Mouse (Mus musculus) limb, embryonic 10.5 days (tissue): ENCODE results near the gene Hnrnpdl. TPM values are rescaled to one million over a fixed set of nuclear protein-coding genes. Genes with fewer than 3 reads are reported as not detected.

Experiments used
- DNase-seq: peaks from one replicate; pipeline ENCODE4 v3.0.0-alpha.2; 2017; ENCODE audit warnings: low spot score
- H3K27ac ChIP-seq: fragments of 300-500 bp; sonication (generic); 2 replicates; pipeline ENCODE4 v1.5.1; 2016; ENCODE audit warnings: mild to moderate bottlenecking
- H3K27me3 ChIP-seq: fragments of 300-500 bp; sonication (generic); 2 replicates; pipeline ENCODE4 v1.6.1; 2016; ENCODE audit warnings: low read depth, mild to moderate bottlenecking; ENCODE audit not compliant: poor library complexity, severe bottlenecking
- H3K36me3 ChIP-seq: fragments of 300-500 bp; sonication (generic); 2 replicates; pipeline ENCODE4 v1.6.1; 2016; ENCODE audit warnings: mild to moderate bottlenecking, moderate library complexity
- H3K4me1 ChIP-seq: fragments of 300-500 bp; sonication (generic); 2 replicates; pipeline ENCODE4 v1.6.1; 2016
- H3K4me3 ChIP-seq: fragments of 300-500 bp; sonication (generic); 2 replicates; pipeline ENCODE4 v1.5.1; 2016; ENCODE audit warnings: mild to moderate bottlenecking, moderate library complexity
- H3K9me3 ChIP-seq: fragments of 300-500 bp; sonication (generic); replicated peaks from 2 replicates; pipeline ENCODE4 v1.6.1; 2016; ENCODE audit warnings: mild to moderate bottlenecking
- WGBS: fragments of 180-500 bp; shearing (Covaris S2); methylation state at CpG from one replicate; pipeline ENCODE4 v1.1.7; 2016; 5-methylcytosine and 5-hydroxymethylcytosine counted together
- polyA plus RNA-seq: library from polyadenylated mRNA; unstranded; fragments of >200 nt; fragmentation: Nextera tagmentation; extraction: Ambion mirVana; gene quantifications from 2 replicates; pipeline ENCODE4 v1.2.1, GENCODE M21; 2016

Gene Hnrnpdl
- polyA plus RNA-seq, 1 experiment from 2014 or later: 253 TPM

DNA sequence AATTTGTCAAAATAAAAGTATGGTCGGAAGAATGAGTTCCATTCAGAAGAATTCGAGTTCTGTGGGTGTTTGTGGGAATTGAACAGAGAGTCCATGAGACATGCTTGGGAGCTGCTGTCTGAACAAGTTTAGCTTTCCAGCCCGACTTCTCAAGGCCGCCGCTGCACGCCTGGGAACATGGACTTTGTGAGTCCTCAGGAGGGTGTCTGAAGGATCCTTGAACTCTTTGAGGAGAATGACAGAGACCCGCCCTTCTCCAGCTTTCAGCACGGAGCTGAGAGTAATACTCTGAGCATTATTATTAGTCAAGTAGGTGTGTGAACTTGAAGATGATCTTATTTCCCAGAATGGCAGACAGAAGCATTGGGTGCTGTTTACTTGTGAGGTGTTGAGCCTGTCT lies 3.0 kb upstream of the Hnrnpdl start:
- no peak overlapping the region for H3K27ac ChIP-seq
- H3K36me3 ChIP-seq: peaks cover 22% of the 10 kb centered on the region
- WGBS: 95% methylated on average over 8 of the region's 8 CpGs
- H3K4me3 ChIP-seq: no peak overlapping the region
- H3K27me3 ChIP-seq: no peaks in the 10 kb centered on the region
- peaks cover 23% of the 10 kb centered on the region for H3K4me1 ChIP-seq
- DNase-seq: no peak
- no peaks in the 10 kb centered on the region for H3K9me3 ChIP-seq

DNA sequence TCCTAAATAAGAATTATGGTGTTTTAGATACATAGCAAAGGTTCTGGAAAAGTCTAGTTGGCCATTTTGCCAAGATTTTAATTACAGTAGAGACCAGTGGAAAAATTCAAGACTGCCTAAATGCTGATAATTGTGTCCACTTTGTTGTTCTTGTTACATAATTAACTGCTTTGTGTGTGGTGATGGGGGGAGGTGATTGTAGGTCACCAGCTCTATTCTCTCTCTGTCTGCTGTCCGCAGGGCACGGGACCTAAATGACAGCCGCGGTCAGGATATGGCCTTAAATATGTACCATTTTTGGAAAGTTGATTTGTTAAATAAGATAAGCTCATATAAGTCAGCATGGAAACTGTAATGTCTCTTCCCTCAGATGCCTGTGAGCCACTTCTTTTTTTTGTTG lies 1.8 kb upstream of the Hnrnpdl start:
- H3K4me3 ChIP-seq: peak overlapping the region; percentile 98
- H3K27me3 ChIP-seq: no peaks in the 10 kb centered on the region
- H3K27ac ChIP-seq: no peak overlapping the region
- no peak for DNase-seq
- H3K4me1 ChIP-seq: peaks cover 28% of the 10 kb centered on the region
- peaks cover 34% of the 10 kb centered on the region for H3K36me3 ChIP-seq
- H3K9me3 ChIP-seq: no peaks in the 10 kb centered on the region
- 87% methylated on average over 4 of the region's 4 CpGs for WGBS

DNA sequence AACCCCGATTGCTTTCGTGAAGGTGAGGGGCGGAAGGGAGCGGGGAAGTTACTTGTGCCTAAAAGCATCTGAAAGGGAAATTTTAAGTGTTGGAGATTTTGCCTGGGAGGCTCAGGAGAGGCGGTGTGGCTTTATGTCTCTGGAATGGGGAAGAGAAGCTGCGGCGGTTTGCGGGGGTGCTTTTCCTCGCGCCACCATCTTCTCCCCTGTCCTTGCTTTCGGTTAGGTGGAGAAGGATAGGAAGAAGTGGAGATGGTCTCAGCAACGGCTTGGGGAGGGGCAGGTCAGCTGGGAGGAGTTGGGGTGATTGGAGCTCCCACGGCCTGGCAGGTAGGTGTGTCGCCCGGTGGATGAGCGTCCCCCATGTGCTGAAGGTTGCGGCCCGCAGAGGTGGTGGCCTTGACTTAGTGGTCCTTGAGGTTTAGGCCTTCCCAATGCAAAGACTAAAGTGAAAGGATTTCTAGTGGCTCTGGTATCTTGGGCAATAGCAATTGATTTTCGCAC lies 869 bp upstream of the Hnrnpdl start:
- Histone ChIP-seq H3K4me3 (peak overlapping the region; percentile 98), H3K27ac (peak overlapping the region; percentile 100), H3K4me1 (peaks cover 28% of the 10 kb centered on the region), H3K9me3 (no peaks in the 10 kb centered on the region), H3K36me3 (peaks cover 44% of the 10 kb centered on the region), H3K27me3 (no peaks in the 10 kb centered on the region)
- peak; percentile 65 for DNase-seq
- WGBS: 1% methylated on average over 19 of the region's 19 CpGs

DNA sequence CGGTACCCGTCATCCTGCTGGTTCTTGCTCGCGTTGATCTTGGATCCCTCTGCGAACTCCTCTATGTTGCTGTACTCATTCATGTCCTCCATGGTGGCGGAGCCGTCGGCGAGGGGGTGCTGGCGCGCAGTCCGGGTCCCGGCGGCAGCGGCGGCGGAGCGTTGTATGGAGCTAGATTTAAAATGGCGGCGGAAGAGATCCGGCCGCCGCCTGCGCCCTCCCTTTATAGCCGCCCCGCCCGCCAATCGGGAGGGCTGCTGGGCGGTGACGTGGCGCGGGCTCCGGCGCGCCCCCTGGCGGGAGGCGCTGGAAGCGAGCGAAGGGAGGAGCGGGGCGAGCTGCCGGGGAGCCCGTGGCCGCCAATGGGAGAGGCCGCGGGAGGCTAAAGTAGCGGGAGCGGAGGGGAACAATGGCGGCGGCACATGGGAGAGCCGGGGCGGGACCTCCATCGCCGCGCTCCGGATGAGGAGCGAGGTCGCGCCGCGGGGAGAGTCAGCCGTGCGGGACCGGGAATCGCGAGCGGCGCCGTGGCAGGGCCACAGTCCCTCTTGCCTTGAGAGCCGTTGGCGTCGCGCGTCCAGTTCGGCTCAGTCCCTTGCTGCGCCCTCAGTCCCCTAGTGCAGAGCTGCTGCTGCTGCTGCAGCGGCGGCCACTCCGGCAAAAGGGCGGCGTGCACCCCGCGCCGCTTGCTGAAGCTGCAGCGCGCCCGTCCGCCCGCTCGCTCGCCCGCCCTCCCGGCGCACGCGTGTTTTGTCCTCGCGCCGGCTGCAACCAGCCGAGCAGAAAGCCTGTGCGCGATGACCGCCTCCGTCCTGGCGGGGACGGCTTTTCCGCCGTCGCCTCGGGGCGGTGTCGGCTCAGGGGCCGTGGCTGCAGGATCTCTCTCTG lies 506 bp downstream of the Hnrnpdl start:
- H3K9me3 ChIP-seq: no peaks in the 10 kb centered on the region
- H3K4me1 ChIP-seq: peaks cover 28% of the 10 kb centered on the region
- H3K27ac ChIP-seq: peak overlapping the region; percentile 100
- peaks cover 57% of the 10 kb centered on the region for H3K36me3 ChIP-seq
- WGBS: under 1% methylated on average over 112 of the region's 113 CpGs
- peak overlapping the region; percentile 98 for H3K4me3 ChIP-seq
- DNase-seq: peak; percentile 98
- no peaks in the 10 kb centered on the region for H3K27me3 ChIP-seq

DNA sequence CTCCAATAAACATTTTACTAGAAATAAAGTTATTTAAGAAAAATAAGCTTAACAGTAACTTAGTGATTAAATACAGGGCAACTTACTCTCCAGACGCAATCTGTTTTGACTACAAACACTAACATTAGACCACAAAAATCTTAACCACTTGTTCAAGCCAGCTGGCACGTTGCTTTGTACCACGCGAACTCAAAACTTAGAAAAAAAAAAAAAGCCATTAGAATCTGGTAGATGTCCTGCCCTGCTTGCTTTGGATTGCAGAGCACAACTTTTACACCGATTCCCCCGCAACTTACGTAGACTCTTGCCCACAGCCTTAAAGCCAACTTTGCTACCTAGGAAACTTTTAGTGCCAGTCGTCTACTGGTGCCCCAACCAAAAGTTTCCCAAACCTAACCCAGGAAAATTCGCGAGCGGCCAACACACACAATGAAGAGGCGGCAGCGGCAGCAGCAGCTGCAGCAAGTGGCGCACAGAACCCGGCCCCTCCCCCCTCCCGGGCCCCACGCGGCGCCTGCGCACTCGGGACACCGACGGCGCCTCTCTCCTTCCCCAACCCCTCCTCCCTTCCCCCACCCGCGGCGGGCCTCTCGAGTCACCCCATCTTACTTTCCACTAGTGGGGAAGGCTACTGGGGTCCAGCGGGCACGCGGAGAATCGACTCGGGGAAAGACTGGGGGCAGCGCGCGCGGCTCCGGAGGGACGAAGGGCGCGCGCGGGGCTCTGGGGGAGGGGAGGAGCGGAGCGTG lies 1.3 kb downstream of the Hnrnpdl start:
- peak; percentile 95 for DNase-seq
- under 1% methylated on average over 45 of the region's 45 CpGs for WGBS
- Histone ChIP-seq H3K36me3 (peaks cover 63% of the 10 kb centered on the region), H3K4me1 (peaks cover 28% of the 10 kb centered on the region), H3K27me3 (no peaks in the 10 kb centered on the region), H3K27ac (peak overlapping the region; percentile 100), H3K4me3 (peak overlapping the region; percentile 98), H3K9me3 (no peaks in the 10 kb centered on the region)

DNA sequence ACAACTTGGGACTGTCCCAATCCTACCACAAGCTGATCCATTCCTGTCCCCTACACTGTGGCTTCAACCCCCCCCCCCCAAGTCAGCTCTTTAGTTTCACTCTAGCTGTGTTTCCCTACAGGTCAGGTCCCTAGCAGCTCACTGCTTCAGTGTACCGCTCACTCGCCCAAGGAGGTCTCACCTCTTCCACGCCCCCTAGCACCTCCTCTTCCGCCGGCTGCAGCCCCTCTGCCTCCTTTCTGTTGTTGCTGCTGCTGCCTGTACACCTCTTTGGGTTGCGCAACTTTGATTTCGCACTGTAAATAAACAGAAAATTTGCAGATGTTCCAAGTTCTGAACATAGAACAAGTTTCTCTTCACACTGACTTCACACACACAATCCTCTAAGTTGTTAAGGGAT lies 2.8 kb downstream of the Hnrnpdl start:
- peak; percentile 46 for DNase-seq
- 41% methylated on average over 7 of the region's 7 CpGs for WGBS
- Histone ChIP-seq H3K4me3 (peak overlapping the region; percentile 98), H3K27ac (no peak overlapping the region), H3K36me3 (peaks cover 64% of the 10 kb centered on the region), H3K4me1 (peaks cover 28% of the 10 kb centered on the region), H3K9me3 (no peaks in the 10 kb centered on the region), H3K27me3 (no peaks in the 10 kb centered on the region)

DNA sequence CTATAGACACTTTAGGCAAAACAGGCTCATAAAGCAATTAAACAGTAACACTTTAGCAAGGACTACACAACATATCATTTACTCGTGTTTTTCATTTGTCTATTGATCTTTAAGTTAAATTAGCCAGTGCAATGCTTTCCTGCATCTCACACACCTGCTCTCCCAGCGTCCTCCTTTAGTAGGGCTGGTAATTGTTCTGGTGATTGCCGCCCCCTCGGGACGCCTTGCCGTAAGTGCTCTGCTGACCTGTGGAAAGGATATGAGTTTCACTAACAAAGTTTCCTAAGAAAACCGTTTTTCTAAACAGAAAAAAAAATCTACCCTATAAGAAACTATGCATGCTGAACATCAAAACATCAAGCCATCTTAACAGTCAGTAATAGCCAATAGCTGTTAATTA lies 3.5 kb downstream of the Hnrnpdl start:
- Histone ChIP-seq H3K36me3 (peaks cover 69% of the 10 kb centered on the region), H3K9me3 (no peaks in the 10 kb centered on the region), H3K27me3 (no peaks in the 10 kb centered on the region), H3K4me3 (peak overlapping the region; percentile 98), H3K4me1 (peaks cover 22% of the 10 kb centered on the region), H3K27ac (no peak overlapping the region)
- WGBS: 69% methylated on average over 7 of the region's 7 CpGs
- DNase-seq: no peak

DNA sequence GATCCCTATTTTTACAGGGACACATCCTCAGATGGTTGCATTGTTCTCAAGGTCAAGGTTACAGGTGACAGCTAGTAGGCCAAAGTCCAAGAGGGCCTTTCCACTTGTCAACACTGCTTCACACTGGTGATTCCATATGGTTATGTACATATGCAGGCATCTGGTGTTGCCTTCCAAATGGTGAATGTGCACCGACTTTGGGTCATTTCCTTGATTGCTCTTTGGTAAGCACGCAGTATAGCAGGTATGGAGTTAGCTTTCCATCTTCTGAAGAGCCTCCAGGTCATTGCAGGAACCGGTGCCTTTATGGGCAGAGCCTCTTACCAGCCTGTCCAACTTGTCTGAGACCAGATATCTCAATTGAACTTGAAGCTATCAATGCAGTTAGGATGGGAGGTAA lies 6.8 kb downstream of the Hnrnpdl start:
- no peak for DNase-seq
- H3K27ac ChIP-seq: no peak overlapping the region
- 71% methylated on average over 3 of the region's 3 CpGs for WGBS
- peaks cover 13% of the 10 kb centered on the region for H3K4me1 ChIP-seq
- H3K4me3 ChIP-seq: no peak overlapping the region
- H3K27me3 ChIP-seq: no peaks in the 10 kb centered on the region
- peaks cover 69% of the 10 kb centered on the region for H3K36me3 ChIP-seq
- no peaks in the 10 kb centered on the region for H3K9me3 ChIP-seq

DNA sequence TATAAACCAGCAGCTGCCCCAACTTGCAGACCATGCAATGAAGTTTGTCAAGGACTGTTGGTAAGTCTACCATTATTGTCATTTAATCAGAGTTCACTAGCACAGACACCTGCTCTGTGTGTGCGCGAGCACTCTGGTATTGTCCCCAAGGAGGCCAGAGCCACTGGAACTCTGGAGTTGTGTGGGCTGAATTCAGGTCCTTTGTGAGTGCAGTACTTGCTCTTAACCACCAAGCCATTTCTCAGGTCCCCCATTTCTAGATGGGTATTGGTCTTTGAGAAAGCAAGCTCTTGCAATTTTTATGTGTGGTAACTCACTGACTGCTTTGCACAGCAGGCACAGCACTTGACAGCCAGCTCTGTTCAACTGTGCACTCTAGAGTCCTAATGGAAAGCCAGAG lies 7.4 kb downstream of the Hnrnpdl start:
- Histone ChIP-seq H3K4me3 (no peak overlapping the region), H3K27ac (no peak overlapping the region), H3K27me3 (no peaks in the 10 kb centered on the region), H3K9me3 (no peaks in the 10 kb centered on the region), H3K36me3 (peaks cover 64% of the 10 kb centered on the region), H3K4me1 (peaks cover 8% of the 10 kb centered on the region)
- WGBS: 94% methylated on average over 2 of the region's 2 CpGs
- DNase-seq: no peak

DNA sequence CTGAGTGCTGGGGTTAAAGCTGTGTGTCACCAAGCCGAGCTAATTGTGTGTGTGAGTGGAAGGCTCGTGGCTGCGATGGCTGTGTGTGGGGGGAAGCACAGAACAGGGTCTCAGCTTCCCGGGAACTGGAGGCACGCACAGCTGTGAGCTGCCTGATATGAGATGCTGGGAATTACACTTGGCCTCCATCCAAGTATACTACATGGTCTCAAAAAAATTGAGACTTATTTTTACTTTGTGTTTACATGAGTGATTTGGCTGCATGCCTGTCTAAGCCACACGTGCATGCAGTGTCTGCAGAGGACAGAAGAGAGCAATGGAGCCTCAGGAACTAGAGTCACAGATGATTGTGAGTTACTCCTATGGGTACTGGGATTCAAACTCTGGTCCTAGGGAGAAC lies 9.4 kb downstream of the Hnrnpdl start:
- Histone ChIP-seq H3K27ac (no peak overlapping the region), H3K9me3 (no peaks in the 10 kb centered on the region), H3K36me3 (peaks cover 43% of the 10 kb centered on the region), H3K4me1 (no peaks in the 10 kb centered on the region), H3K27me3 (no peaks in the 10 kb centered on the region), H3K4me3 (no peak overlapping the region)
- WGBS: 75% methylated on average over 6 of the region's 6 CpGs
- DNase-seq: no peak

DNA sequence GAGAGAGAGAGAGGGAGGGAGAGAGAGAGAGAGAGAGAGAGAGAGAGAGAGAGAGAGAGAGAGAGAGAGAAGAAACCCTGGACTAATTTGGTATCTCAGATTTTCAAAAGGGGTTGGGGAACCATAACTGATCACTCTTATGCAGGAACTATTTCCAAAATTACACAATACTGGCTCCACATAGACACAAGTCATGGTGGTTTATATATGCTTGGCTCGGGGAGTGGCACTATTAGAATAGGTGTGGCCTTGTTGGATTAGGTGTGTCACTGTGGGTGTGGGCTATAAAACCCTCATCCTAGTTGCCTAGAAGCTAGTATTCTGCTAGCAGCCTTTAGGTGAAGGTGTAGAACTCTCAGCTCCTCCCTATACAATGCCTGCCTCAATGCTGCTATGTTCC lies 14.6 kb downstream of the Hnrnpdl start:
- no peaks in the 10 kb centered on the region for H3K9me3 ChIP-seq
- WGBS: 72% methylated on average over 1 of the region's 1 CpGs
- H3K36me3 ChIP-seq: no peaks in the 10 kb centered on the region

DNA sequence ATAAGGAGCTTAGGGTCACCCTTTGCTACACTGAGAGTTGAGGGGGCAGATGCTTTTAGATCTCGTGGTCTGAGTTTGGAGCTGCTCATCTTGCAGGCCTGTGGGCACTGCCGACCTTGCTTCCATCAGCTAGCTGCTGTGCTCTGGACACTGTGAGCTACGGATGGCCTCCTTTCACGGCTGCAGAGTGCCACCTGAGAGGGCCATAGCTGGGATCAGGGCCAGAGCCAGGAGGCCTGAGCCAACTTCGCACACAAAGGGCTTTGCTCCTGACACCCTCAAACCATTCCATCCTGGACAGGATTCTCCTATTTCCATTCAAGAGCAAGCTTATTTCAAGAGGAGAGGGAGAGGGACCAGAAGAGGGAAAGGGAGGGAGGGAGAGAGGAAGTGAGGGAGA lies 15.1 kb downstream of the Hnrnpdl start:
- Histone ChIP-seq H3K27ac (no peak overlapping the region), H3K9me3 (no peaks in the 10 kb centered on the region), H3K4me1 (no peaks in the 10 kb centered on the region), H3K36me3 (no peaks in the 10 kb centered on the region), H3K4me3 (no peak overlapping the region), H3K27me3 (no peaks in the 10 kb centered on the region)
- DNase-seq: no peak
- WGBS: 74% methylated on average over 5 of the region's 5 CpGs

More for the DNA sequence above, 14.6 kb downstream of the Hnrnpdl start:
- Histone ChIP-seq H3K27ac (no peak overlapping the region), H3K4me3 (no peak overlapping the region), H3K27me3 (no peaks in the 10 kb centered on the region), H3K4me1 (no peaks in the 10 kb centered on the region)
- DNase-seq: no peak

DNA sequence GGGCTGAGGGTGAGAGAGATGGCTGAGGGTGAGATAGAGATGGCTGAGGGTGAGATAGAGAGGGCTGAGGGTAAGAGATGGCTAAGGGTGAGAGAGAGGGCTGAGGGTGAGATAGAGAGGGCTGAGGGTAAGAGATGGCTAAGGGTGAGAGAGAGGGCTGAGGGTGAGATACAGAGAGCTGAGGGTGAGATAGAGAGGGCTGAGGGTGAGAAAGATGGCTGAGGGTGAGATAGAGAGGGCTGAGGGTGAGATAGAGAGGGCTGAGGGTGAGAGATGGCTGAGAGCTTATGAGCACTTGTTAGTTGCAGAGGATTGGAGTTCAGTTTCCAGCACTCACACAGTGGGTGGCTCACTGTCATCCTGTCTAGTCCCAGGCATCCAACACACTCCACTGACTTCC lies 19.4 kb downstream of the Hnrnpdl start:
- H3K4me3 ChIP-seq: no peak overlapping the region
- no peaks in the 10 kb centered on the region for H3K9me3 ChIP-seq
- H3K4me1 ChIP-seq: no peaks in the 10 kb centered on the region
- DNase-seq: no peak
- H3K27ac ChIP-seq: no peak overlapping the region
- no peaks in the 10 kb centered on the region for H3K27me3 ChIP-seq
- H3K36me3 ChIP-seq: no peaks in the 10 kb centered on the region
